Mouse (Mus musculus) kidney, adult 2 months (tissue): ENCODE measurements at regions not wholly inside any gene's neighbourhood (a gene's known extent, or its start where the extent isn't known, plus 50 kb on each side); places are given as distances from the start of the nearest gene placed in this dataset.
A peak's percentile ranks its signal among the peaks of the same experiment; 100 is the strongest.

Experiments used
- DNase-seq: peaks from one replicate; pipeline ENCODE4 v3.0.0; 2021
- H3K27ac ChIP-seq: fragments of 200-500 bp; 2 replicates; pipeline ENCODE4 v1.5.1; 2012; ENCODE audit warnings: low read depth, low read length, control low read depth, inconsistent platforms; ENCODE audit not compliant: insufficient read depth
- H3K27me3 ChIP-seq: fragments of 200-500 bp; replicated peaks from 2 replicates; pipeline ENCODE4 v1.6.1; 2012; ENCODE audit warnings: mild to moderate bottlenecking, moderate library complexity, low read length, inconsistent platforms; ENCODE audit not compliant: control insufficient read depth, insufficient read depth
- H3K36me3 ChIP-seq: fragments of 200-500 bp; 2 replicates; pipeline ENCODE4 v1.6.1; 2012; ENCODE audit warnings: mild to moderate bottlenecking, moderate library complexity, low read length, inconsistent platforms; ENCODE audit not compliant: control insufficient read depth, insufficient read depth
- H3K4me1 ChIP-seq: fragments of 200-500 bp; 2 replicates; pipeline ENCODE4 v1.6.1; 2011; ENCODE audit warnings: low read length; ENCODE audit not compliant: control insufficient read depth, insufficient read depth
- H3K4me3 ChIP-seq: fragments of 200-500 bp; 2 replicates; pipeline ENCODE4 v1.5.1; 2011; ENCODE audit warnings: mild to moderate bottlenecking, low read depth, low read length, control low read depth; ENCODE audit not compliant: insufficient read depth
- CTCF ChIP-seq: fragments of 200-500 bp; conservative IDR thresholded peaks from 2 replicates; pipeline ENCODE4 v1.5.1; 2011; ENCODE audit warnings: low read depth, mild to moderate bottlenecking, control low read depth, low read length, moderate library complexity, mixed read lengths; ENCODE audit not compliant: insufficient read depth, insufficient read length
- POLR2A ChIP-seq: fragments of 200-500 bp; IDR thresholded peaks from one replicate; pipeline ENCODE4 v1.6.1; 2011; ENCODE audit warnings: low read depth, low read length, control low read depth
- WGBS: fragments of 180-500 bp; shearing (Covaris S2); methylation state at CpG from one replicate; pipeline ENCODE4 v1.1.7; 2018; 5-methylcytosine and 5-hydroxymethylcytosine counted together

DNA sequence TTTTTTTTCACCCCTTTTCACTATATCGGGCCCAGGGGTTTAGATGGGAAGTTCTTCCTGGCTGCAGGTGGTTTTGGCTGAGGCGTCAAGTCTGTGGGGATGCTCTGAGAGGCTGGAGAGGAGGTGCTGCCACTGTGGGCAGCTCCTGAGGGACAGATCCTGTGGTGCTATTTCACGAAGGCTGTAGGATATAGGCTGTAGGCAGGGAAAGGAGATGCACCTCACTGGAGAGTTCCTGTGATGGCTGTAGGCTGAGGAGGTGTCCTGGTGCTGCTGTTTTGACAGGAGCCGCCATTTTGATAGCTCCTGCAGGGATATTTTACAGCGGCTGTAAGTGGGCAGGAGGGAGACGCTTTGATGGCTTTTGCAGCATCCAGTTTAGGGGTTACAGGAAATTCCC lies 280.2 kb upstream of the Msx2 start:
- H3K36me3 ChIP-seq: no peaks in the 10 kb centered on the region
- H3K27ac ChIP-seq: no peak overlapping the region
- 63% methylated on average over 6 of the region's 6 CpGs for WGBS
- H3K27me3 ChIP-seq: no peaks in the 10 kb centered on the region; the same call in 1 of the 2 replicates
- no peak for DNase-seq
- TF ChIP-seq CTCF (no peak), POLR2A (no peak)
- H3K4me1 ChIP-seq: no peaks in the 10 kb centered on the region
- H3K4me3 ChIP-seq: no peak overlapping the region

DNA sequence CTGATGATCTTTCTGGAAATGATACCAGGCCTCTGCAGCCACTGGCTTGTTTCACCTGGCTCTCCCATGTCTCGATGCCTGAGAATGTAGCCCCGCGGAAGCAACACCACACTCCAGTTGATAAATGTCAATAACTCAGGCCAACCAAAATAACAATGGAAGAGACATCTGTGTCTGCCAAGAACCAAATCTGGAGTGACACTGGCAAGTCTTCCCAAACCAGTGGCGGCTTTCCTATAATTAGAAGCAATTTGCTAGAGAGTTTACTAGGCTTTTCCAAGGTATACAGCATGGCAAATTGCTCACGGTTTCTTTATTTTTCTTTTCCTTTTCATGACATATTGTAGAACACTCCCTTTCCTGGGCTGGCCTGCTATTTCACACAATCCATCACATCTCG lies 268.1 kb upstream of the Msx2 start:
- Histone ChIP-seq H3K4me3 (no peak overlapping the region), H3K36me3 (no peaks in the 10 kb centered on the region), H3K27me3 (no peaks in the 10 kb centered on the region), H3K4me1 (no peaks in the 10 kb centered on the region), H3K27ac (no peak overlapping the region)
- 72% methylated on average over 6 of the region's 6 CpGs for WGBS
- DNase-seq: no peak
- TF ChIP-seq CTCF (no peak), POLR2A (no peak)

DNA sequence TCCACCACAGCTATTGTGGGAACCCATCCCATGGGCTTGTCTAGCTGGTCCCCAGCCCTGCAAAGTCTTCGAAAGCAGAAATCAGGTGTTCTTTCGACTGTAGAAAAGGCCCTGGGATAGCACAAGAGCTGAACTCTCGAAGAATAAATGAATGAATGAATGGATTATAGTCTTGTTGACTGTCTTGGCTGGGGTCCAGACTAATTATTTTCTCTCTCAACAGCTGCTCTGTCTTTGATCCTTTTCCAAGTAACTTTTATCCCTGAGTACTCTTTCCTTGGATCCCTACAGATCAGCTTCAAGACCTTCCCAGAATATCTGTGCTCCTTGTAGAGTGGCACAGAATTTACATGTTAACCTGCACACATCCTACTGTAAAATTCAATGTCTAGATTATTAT lies 266.3 kb upstream of the Msx2 start:
- TF ChIP-seq CTCF (no peak), POLR2A (no peak)
- no peaks in the 10 kb centered on the region for H3K27me3 ChIP-seq
- no peak overlapping the region for H3K4me3 ChIP-seq
- DNase-seq: no peak
- 75% methylated on average over 3 of the region's 3 CpGs for WGBS
- H3K27ac ChIP-seq: no peak overlapping the region
- H3K36me3 ChIP-seq: no peaks in the 10 kb centered on the region
- no peaks in the 10 kb centered on the region for H3K4me1 ChIP-seq

DNA sequence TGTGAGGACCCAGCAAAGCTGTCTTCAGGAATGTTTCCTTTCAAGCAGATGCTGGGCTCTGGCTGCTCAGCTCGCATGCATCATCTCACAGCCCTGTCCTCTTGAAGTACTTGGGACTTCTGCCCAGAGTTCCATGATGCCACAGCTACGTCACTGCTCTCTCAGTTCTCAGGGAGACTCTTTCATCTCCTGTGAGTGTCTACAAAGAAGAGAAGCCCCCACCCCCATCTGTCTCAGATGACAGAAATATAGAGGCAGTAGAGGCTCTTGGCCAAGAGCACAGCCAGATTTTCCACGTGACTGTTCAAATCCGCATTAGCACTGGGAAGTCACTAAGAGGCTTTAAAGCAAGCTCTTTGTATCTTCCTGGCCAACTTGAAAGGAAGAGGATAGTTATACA lies 262.1 kb upstream of the Msx2 start:
- 56% methylated on average over 4 of the region's 4 CpGs for WGBS
- DNase-seq: no peak
- no peak for TF ChIP-seq CTCF
- TF ChIP-seq POLR2A: no peak
- Histone ChIP-seq H3K4me3 (no peak overlapping the region), H3K27ac (no peak overlapping the region), H3K27me3 (no peaks in the 10 kb centered on the region), H3K4me1 (no peaks in the 10 kb centered on the region), H3K36me3 (no peaks in the 10 kb centered on the region)

DNA sequence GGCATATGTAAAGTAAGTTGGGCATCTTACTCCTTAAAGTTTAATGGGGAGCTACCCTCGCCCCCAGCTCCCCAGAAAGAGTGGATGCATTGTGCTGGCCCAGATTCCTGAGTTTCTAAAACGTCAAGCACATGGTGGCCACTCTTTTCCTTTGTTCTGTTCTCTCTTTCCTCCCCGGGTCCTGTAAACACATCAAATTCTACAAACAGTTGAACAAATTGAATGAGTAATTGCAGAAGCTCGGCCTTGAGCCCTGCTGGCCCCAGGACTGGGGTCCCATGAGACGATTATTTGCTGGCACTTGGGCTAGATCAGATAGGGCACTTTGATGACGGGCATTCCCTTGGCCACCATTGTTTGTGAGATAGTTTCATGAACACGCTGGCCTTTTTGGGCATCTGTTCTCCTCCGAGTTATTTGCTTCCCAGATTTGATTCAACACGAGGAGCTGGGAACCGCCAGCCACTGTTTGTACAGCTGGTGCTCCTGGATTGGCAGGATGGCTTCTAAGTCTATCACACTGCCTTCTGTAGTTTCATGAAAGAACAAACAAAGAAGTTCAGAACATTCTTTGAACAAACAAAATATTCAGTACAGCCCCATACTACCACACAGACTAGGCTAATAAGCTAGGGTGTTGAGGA lies 257.5 kb upstream of the Msx2 start:
- DNase-seq: no peak
- Histone ChIP-seq H3K36me3 (no peaks in the 10 kb centered on the region), H3K27ac (no peak overlapping the region), H3K4me3 (no peak overlapping the region), H3K4me1 (no peaks in the 10 kb centered on the region), H3K27me3 (no peaks in the 10 kb centered on the region)
- WGBS: 66% methylated on average over 10 of the region's 10 CpGs
- TF ChIP-seq POLR2A: no peak
- TF ChIP-seq CTCF: no peak

DNA sequence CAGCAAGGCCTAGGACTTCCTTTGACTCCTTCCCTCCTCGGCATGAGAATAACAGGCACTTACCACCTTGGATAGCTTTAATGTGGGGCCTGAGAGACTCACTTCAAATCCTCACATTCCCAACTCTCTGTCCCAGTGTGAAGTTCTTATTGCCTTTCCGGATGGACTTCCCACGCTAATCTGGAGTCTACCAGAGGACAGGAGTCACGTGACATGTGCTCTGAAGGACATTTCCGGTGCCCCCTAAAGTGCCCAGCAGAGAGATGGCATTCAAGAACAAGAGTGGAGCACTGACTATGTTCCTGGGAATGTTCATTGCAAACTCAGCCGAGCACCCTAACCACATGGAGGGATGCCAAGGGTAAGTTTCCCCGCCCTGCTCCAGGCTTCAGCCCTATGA lies 257.0 kb upstream of the Msx2 start:
- TF ChIP-seq CTCF: no peak
- TF ChIP-seq POLR2A: no peak
- no peaks in the 10 kb centered on the region for H3K36me3 ChIP-seq
- DNase-seq: no peak
- no peak overlapping the region for H3K4me3 ChIP-seq
- H3K27ac ChIP-seq: no peak overlapping the region
- WGBS: 87% methylated on average over 7 of the region's 7 CpGs
- no peaks in the 10 kb centered on the region for H3K27me3 ChIP-seq
- H3K4me1 ChIP-seq: no peaks in the 10 kb centered on the region

DNA sequence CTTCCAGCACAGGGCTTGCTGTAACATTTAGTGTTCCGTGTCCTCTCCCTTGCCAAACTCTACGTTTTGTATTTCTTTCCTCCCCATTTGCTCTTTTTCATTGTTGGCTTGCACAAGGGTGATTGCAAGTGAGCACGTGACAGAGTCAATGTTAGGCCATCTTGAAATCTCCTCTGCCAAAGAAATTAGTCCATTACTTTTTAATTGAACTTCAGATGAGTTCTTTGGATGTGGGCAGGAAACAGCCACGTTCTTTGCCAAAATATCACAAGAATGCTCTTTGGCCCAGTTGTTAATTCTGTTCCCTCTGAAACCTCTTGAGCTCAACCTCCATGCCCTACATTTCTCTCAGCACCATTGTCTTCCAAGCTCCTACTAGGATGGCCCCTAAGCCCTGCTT lies 253.2 kb upstream of the Msx2 start:
- 67% methylated on average over 4 of the region's 4 CpGs for WGBS
- H3K36me3 ChIP-seq: no peaks in the 10 kb centered on the region
- no peak overlapping the region for H3K4me3 ChIP-seq
- TF ChIP-seq POLR2A: no peak
- no peak for TF ChIP-seq CTCF
- H3K27me3 ChIP-seq: no peaks in the 10 kb centered on the region
- DNase-seq: peak; percentile 46
- no peaks in the 10 kb centered on the region for H3K4me1 ChIP-seq
- H3K27ac ChIP-seq: no peak overlapping the region
